Mouse (Mus musculus): ENCODE data around the gene Yes1.

DNA sequence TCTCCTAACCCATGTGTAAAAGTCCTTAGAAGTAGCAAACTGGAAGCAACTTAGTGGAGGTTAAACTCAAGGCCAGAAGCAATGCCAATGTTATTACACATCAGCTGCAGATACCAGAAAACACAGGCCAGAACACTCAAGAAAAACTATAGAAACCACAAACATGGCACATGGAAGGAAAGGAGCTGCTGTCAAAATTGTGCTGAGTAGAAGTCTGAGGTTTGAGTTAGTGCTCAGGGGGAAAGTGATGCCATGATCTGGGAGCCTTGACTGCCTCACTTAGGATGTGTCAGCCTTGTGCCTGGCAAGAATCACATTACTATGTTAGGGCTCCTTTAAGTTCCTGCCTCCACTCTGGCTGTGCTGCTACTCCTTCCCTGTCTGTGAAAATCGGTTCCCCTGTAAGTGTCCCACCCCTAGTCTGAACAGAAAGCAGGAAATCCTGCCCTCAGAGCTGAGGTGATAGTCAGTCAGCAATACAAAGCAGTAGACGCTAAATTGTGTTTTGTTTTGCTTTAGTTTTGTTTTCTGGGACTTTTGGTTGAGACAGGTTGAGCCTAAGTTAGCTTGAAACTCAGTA is 3.1 kb upstream of the Yes1 start:
- TF ChIP-seq EP300 (IDR thresholded peaks at IDR 0.05; ENCODE audit: low read depth) (no peak), CTCF (IDR thresholded peaks at IDR 0.05; ENCODE audit: low read depth) (no peak)
